Mouse (Mus musculus) intestine, embryonic 16.5 days (tissue): Measurements from ENCODE around the gene Robo3. TPM values are rescaled to one million over a fixed set of nuclear protein-coding genes. Genes with fewer than 3 reads are reported as not detected.

Experiments used
- ATAC-seq: fragments of 200-750 bp; cut with Nextera tagmentation; 2 replicates; pipeline ENCODE4 v1.8.0; 2017; ENCODE audit warnings: moderate TSS enrichment, moderate library complexity
- H3K27ac ChIP-seq: fragments of 300-500 bp; sonication (generic); 2 replicates; pipeline ENCODE4 v1.5.1; 2014; ENCODE audit warnings: mild to moderate bottlenecking, low read length
- H3K27me3 ChIP-seq: fragments of 300-500 bp; sonication (generic); replicated peaks from 2 replicates; pipeline ENCODE4 v1.6.1; 2014; ENCODE audit warnings: low read length, control low read depth, mixed read lengths; ENCODE audit not compliant: control insufficient read depth, insufficient read depth
- H3K36me3 ChIP-seq: fragments of 300-500 bp; sonication (generic); 2 replicates; pipeline ENCODE4 v1.6.1; 2014; ENCODE audit warnings: low read length, control low read depth; ENCODE audit not compliant: control insufficient read depth, insufficient read depth
- H3K4me1 ChIP-seq: fragments of 300-500 bp; sonication (generic); 2 replicates; pipeline ENCODE4 v1.6.1; 2014; ENCODE audit warnings: low read length, control low read depth, mixed read lengths; ENCODE audit not compliant: control insufficient read depth, insufficient read depth
- H3K4me2 ChIP-seq: fragments of 300-500 bp; sonication (generic); 2 replicates; pipeline ENCODE4 v1.6.1; 2014; ENCODE audit warnings: low read depth, low read length, control low read depth
- H3K4me3 ChIP-seq: fragments of 300-500 bp; sonication (generic); 2 replicates; pipeline ENCODE4 v1.5.1; 2014; ENCODE audit warnings: mild to moderate bottlenecking, low read length
- H3K9ac ChIP-seq: fragments of 300-500 bp; sonication (generic); 2 replicates; pipeline ENCODE4 v1.6.1; 2014; ENCODE audit warnings: low read depth, low read length
- H3K9me3 ChIP-seq: fragments of 300-500 bp; sonication (generic); 2 replicates; pipeline ENCODE4 v1.6.1; 2016; ENCODE audit warnings: low read length, control low read depth; ENCODE audit not compliant: control insufficient read depth
- WGBS: fragments of 180-500 bp; shearing (Covaris S2); extraction: QIAGEN DNeasy Blood & Tissue Kit; methylation state at CpG from one replicate; pipeline ENCODE4 v1.1.7; 2014; 5-methylcytosine and 5-hydroxymethylcytosine counted together
- polyA plus RNA-seq: library from polyadenylated mRNA; unstranded; fragments of >200 nt; fragmentation: Nextera tagmentation; extraction: Ambion mirVana; gene quantifications from 2 replicates; pipeline ENCODE4 v1.2.1, GENCODE M21; 2015

The Robo3 gene
- polyA plus RNA-seq, 1 experiment from 2014 or later = 0.07 TPM

GRCm38 (mm10) chr9:37433823-37434560, 946 bp upstream of the Robo3 start:
- H3K36me3 ChIP-seq = no peaks in the 10 kb centered on the region
- no peak for ATAC-seq
- H3K9ac ChIP-seq = no peak overlapping the region
- WGBS = 2% methylated on average over 18 of the region's 18 CpGs
- H3K4me3 ChIP-seq = no peak overlapping the region
- no peaks in the 10 kb centered on the region for H3K9me3 ChIP-seq
- no peak overlapping the region for H3K27ac ChIP-seq
- peaks cover 61% of the 10 kb centered on the region for H3K27me3 ChIP-seq
- H3K4me1 ChIP-seq = peaks cover 14% of the 10 kb centered on the region
- no peak overlapping the region for H3K4me2 ChIP-seq

- H3K4me3 ChIP-seq = peak overlapping the region; percentile 33
- no peaks in the 10 kb centered on the region for H3K9me3 ChIP-seq
- 2% methylated on average over 15 of the region's 17 CpGs for WGBS
- peak overlapping the region; percentile 48 for H3K4me2 ChIP-seq
- no peaks in the 10 kb centered on the region for H3K36me3 ChIP-seq
- peaks cover 14% of the 10 kb centered on the region for H3K4me1 ChIP-seq
- H3K27me3 ChIP-seq = peaks cover 70% of the 10 kb centered on the region
- H3K9ac ChIP-seq = no peak overlapping the region
- H3K27ac ChIP-seq = no peak overlapping the region
- ATAC-seq = peak; percentile 64
These were observed 900 bp downstream of the Robo3 start for GRCm38 (mm10) chr9:37432026-37432666.

GRCm38 (mm10) chr9:37430582-37430981, 2.5 kb downstream of the Robo3 start:
- H3K27ac ChIP-seq = no peak overlapping the region
- peak; percentile 67 for ATAC-seq
- peak overlapping the region; percentile 39 for H3K4me2 ChIP-seq
- H3K27me3 ChIP-seq = peaks cover 68% of the 10 kb centered on the region
- no peak overlapping the region for H3K9ac ChIP-seq
- peak overlapping the region; percentile 27; the same call in 1 of the 2 replicates for H3K4me3 ChIP-seq
- H3K4me1 ChIP-seq = peaks cover 14% of the 10 kb centered on the region
- no peaks in the 10 kb centered on the region for H3K9me3 ChIP-seq
- 2% methylated on average over 12 of the region's 12 CpGs for WGBS
- no peaks in the 10 kb centered on the region for H3K36me3 ChIP-seq

- peaks cover 14% of the 10 kb centered on the region for H3K4me1 ChIP-seq
- no peak overlapping the region for H3K4me3 ChIP-seq
- H3K9ac ChIP-seq = no peak overlapping the region
- 12% methylated on average over 26 of the region's 26 CpGs for WGBS
- H3K9me3 ChIP-seq = no peaks in the 10 kb centered on the region
- ATAC-seq = no peak
- H3K36me3 ChIP-seq = no peaks in the 10 kb centered on the region
- peaks cover 56% of the 10 kb centered on the region for H3K27me3 ChIP-seq
- H3K4me2 ChIP-seq = no peak overlapping the region
- no peak overlapping the region for H3K27ac ChIP-seq
These were observed 3.7 kb downstream of the Robo3 start for GRCm38 (mm10) chr9:37429326-37429725.

- Histone ChIP-seq H3K36me3 (no peaks in the 10 kb centered on the region), H3K4me3 (peak overlapping the region; percentile 29), H3K27ac (no peak overlapping the region), H3K9me3 (no peaks in the 10 kb centered on the region), H3K4me1 (no peaks in the 10 kb centered on the region), H3K27me3 (no peaks in the 10 kb centered on the region), H3K4me2 (peak overlapping the region; percentile 60), H3K9ac (0 out of 2 replicates have a peak overlapping the region, but pooled peaks have one; percentile 61)
- peak; percentile 46 for ATAC-seq
- 22% methylated on average over 12 of the region's 12 CpGs for WGBS
These were observed 11.8 kb downstream of the Robo3 start for GRCm38 (mm10) chr9:37421239-37421638.

GRCm38 (mm10) chr9:37420676-37421075, 12.4 kb downstream of the Robo3 start:
- peak overlapping the region; percentile 29 for H3K4me3 ChIP-seq
- peak overlapping the region; percentile 61; the same call in 1 of the 2 replicates for H3K9ac ChIP-seq
- H3K36me3 ChIP-seq = no peaks in the 10 kb centered on the region
- no peak overlapping the region for H3K27ac ChIP-seq
- H3K4me1 ChIP-seq = no peaks in the 10 kb centered on the region
- under 1% methylated on average over 27 of the region's 27 CpGs for WGBS
- peak; percentile 98 for ATAC-seq
- no peaks in the 10 kb centered on the region for H3K9me3 ChIP-seq
- H3K27me3 ChIP-seq = no peaks in the 10 kb centered on the region
- peak overlapping the region; percentile 60 for H3K4me2 ChIP-seq

- 72% methylated on average over 4 of the region's 4 CpGs for WGBS
- no peak for ATAC-seq
- no peaks in the 10 kb centered on the region for H3K4me1 ChIP-seq
- H3K27ac ChIP-seq = no peak overlapping the region
- no peaks in the 10 kb centered on the region for H3K27me3 ChIP-seq
- H3K4me3 ChIP-seq = no peak overlapping the region
- H3K9ac ChIP-seq = no peak overlapping the region
- no peaks in the 10 kb centered on the region for H3K36me3 ChIP-seq
- H3K4me2 ChIP-seq = no peak overlapping the region
- H3K9me3 ChIP-seq = no peaks in the 10 kb centered on the region
These were observed 14.3 kb downstream of the Robo3 start for GRCm38 (mm10) chr9:37418791-37419190.

GRCm38 (mm10) chr9:37414666-37415065, 18.4 kb downstream of the Robo3 start:
- no peaks in the 10 kb centered on the region for H3K27me3 ChIP-seq
- ATAC-seq = no peak

GRCm38 (mm10) chr9:37412989-37413388, 20.1 kb downstream of the Robo3 start:
- H3K4me1 ChIP-seq = no peaks in the 10 kb centered on the region
- 45% methylated on average over 3 of the region's 3 CpGs for WGBS
- no peak overlapping the region for H3K9ac ChIP-seq
- H3K4me3 ChIP-seq = no peak overlapping the region
- no peak overlapping the region for H3K27ac ChIP-seq
- no peak for ATAC-seq
- H3K4me2 ChIP-seq = no peak overlapping the region
- H3K9me3 ChIP-seq = no peaks in the 10 kb centered on the region
- no peaks in the 10 kb centered on the region for H3K36me3 ChIP-seq
- H3K27me3 ChIP-seq = no peaks in the 10 kb centered on the region

More at GRCm38 (mm10) chr9:37414666-37415065, 18.4 kb downstream of the Robo3 start:
- no peak overlapping the region for H3K27ac ChIP-seq
- WGBS = 78% methylated on average over 3 of the region's 3 CpGs
- H3K9ac ChIP-seq = no peak overlapping the region
- no peaks in the 10 kb centered on the region for H3K36me3 ChIP-seq
- H3K4me1 ChIP-seq = no peaks in the 10 kb centered on the region
- H3K4me3 ChIP-seq = no peak overlapping the region
- no peak overlapping the region for H3K4me2 ChIP-seq
- H3K9me3 ChIP-seq = no peaks in the 10 kb centered on the region
